In genomic region chr1:119422460-119423015, GRCm38 (mm10) we compare ENCODE assay signal across 9 mouse cellular contexts. TPM values are rescaled to one million over a fixed set of nuclear protein-coding genes. Genes with fewer than 3 reads are reported as not detected.
DNase-seq lines count a peak whose midpoint lies in the region; ATAC-seq and TF ChIP-seq lines count a peak whose summit lies in the region.
"Had no signal": no experiment of that assay in that cellular context is flagged by ENCODE, and none has a peak within 500 bp of the region (broad histone marks: within the 10 kb centered on the region; RNA-seq: fewer than 3 reads in every experiment).

No protein-coding gene starts in this region.

- no peak for TF ChIP-seq EP300 in heart, adult 2 months (IDR thresholded peaks at IDR 0.05; ENCODE audit: insufficient read depth, low read depth, low read length)

- TF ChIP-seq CTCF in heart, adult 2 months (IDR thresholded peaks at IDR 0.05), result peak; percentile 30

- H3K79me2 ChIP-seq in heart, adult 2 months (replicated peaks; ENCODE audit: control insufficient read depth, insufficient read depth, low read length), result no peaks in the 10 kb centered on the region

- no peaks in the 10 kb centered on the region for H3K4me1 ChIP-seq in heart, adult 2 months (ENCODE audit: control insufficient read depth, insufficient read depth, low read length)
- peaks cover 55% of the 10 kb centered on the region for H3K4me1 ChIP-seq in hindbrain, embryonic 15.5 days (replicated peaks)
- H3K4me1 ChIP-seq in midbrain, embryonic 11.5 days (ENCODE audit: control insufficient read depth, insufficient read depth, low read length), result peaks cover 25% of the 10 kb centered on the region

- H3K27me3 ChIP-seq in heart, adult 2 months (ENCODE audit: control insufficient read depth, insufficient read depth, low read length), result peaks cover 11% of the 10 kb centered on the region
- peaks cover 49% of the 10 kb centered on the region for H3K27me3 ChIP-seq in hindbrain, embryonic 15.5 days
- H3K27me3 ChIP-seq in midbrain, embryonic 11.5 days (ENCODE audit: control insufficient read depth, insufficient read depth, low read length), result peaks cover 68% of the 10 kb centered on the region

- peak overlapping the region; percentile 82 for H3K9ac ChIP-seq in heart, adult 2 months (ENCODE audit: low read depth, low read length)
- peak overlapping the region; percentile 51 for H3K9ac ChIP-seq in hindbrain, embryonic 15.5 days
- H3K9ac ChIP-seq in midbrain, embryonic 11.5 days (ENCODE audit: low read length), result peak overlapping the region; percentile 64

- intact Hi-C loops in heart, adult 2 months (cut with DNase I), result loop anchor here (1.0 to 10.0 kb wide), 2 partner anchors 168 to 328 kb away; no protein-coding TSS in a partner anchor

- peak overlapping the region; percentile 85 for H3K4me2 ChIP-seq in hindbrain, embryonic 15.5 days
- H3K4me2 ChIP-seq in midbrain, embryonic 11.5 days, result peak overlapping the region; percentile 98

- TF ChIP-seq POLR2A in heart, adult 2 months (IDR thresholded peaks at IDR 0.05; ENCODE audit: insufficient read depth, low read depth, low read length), result no peak

- H3K36me3 ChIP-seq in heart, adult 2 months (ENCODE audit: control insufficient read depth, insufficient read depth, low read length), result no peaks in the 10 kb centered on the region
- H3K36me3 ChIP-seq in hindbrain, embryonic 15.5 days, result no peaks in the 10 kb centered on the region
- H3K36me3 ChIP-seq in midbrain, embryonic 11.5 days (ENCODE audit: control insufficient read depth, insufficient read depth, low read length), result no peaks in the 10 kb centered on the region
- H3K36me3 ChIP-seq: G1E had no signal

- H3K4me3 ChIP-seq in heart, adult 2 months, result peak overlapping the region; percentile 69
- H3K4me3 ChIP-seq in hindbrain, embryonic 15.5 days, result peak overlapping the region; percentile 51
- peak overlapping the region; percentile 54 for H3K4me3 ChIP-seq in midbrain, embryonic 11.5 days (ENCODE audit: low read depth, low read length)

- no peak overlapping the region for H3K27ac ChIP-seq in heart, adult 2 months
- H3K27ac ChIP-seq in hindbrain, embryonic 15.5 days (replicated peaks), result peak overlapping the region; percentile 70; the same call in 1 of the 2 replicates
- H3K27ac ChIP-seq in midbrain, embryonic 11.5 days (ENCODE audit: low read depth, low read length), result no peak overlapping the region

- DNase-seq in heart, adult 2 months, result peak; percentile 12 to 30
- DNase-seq in heart, adult 8-10 months (ENCODE audit: low spot score), result no peak
- peak; percentile 25 for DNase-seq in embryo, embryonic 9.5 days (ENCODE audit: extremely low spot score)
- peak; percentile 92 for DNase-seq in midbrain, embryonic 11.5 days (ENCODE audit: low spot score, missing footprints)
- DNase-seq in thymus, postnatal 4 days, result no peak
- DNase-seq in gastrocnemius, adult 18-20 months (ENCODE audit: low spot score), result no peak
- no peak for DNase-seq in urinary bladder, postnatal 4 days (ENCODE audit: low spot score in 2 of 2)

- WGBS in heart, adult 2 months, result 2% methylated on average over 31 of the region's 32 CpGs
- under 1% methylated on average over 32 of the region's 32 CpGs for WGBS in hindbrain, embryonic 15.5 days
- 1% methylated on average over 31 of the region's 32 CpGs for WGBS in midbrain, embryonic 11.5 days

- H3K9me3 ChIP-seq in hindbrain, embryonic 15.5 days, result no peaks in the 10 kb centered on the region
- H3K9me3 ChIP-seq in midbrain, embryonic 11.5 days (ENCODE audit: control insufficient read depth, low read length), result no peaks in the 10 kb centered on the region

- ATAC-seq in hindbrain, embryonic 15.5 days (ENCODE audit: low FRiP score, low read depth), result no peak; the same call in 1 of the 2 replicates
- no peak for ATAC-seq in midbrain, embryonic 11.5 days (ENCODE audit: low FRiP score)

RNA-seq across cellular contexts. Expression of gene Inhbb, which starts 0.5 kb away (rescaled TPM):
- 1 to 10 TPM in 1 of 2 experiments, under 1 TPM in 1; 0.99 to 1.1 TPM for total RNA-seq in heart, adult 2 months (2021)
- polyA plus RNA-seq in heart, adult 2 months (2012; rRNA removed), result 1.3 and 2.2 TPM in 2 replicates
- 1 to 10 TPM in 3 of 4 experiments, under 1 TPM in 1; 0.60 to 2.3 (median 1.1) TPM for total RNA-seq in heart, adult 8-10 months (2022)
- 2.2 and 3.0 TPM in 2 replicates for polyA plus RNA-seq in hindbrain, embryonic 15.5 days (2015; fragmentation: Nextera tagmentation; extraction: Ambion mirVana)
- polyA plus RNA-seq in midbrain, embryonic 11.5 days (2014; fragmentation: Nextera tagmentation; extraction: Ambion mirVana), result 0.37 and 0.51 TPM in 2 replicates
- 1 to 10 TPM in 1 of 2 experiments, under 1 TPM in 1; 0.82 to 1.7 TPM for total RNA-seq in gastrocnemius, adult 18-20 months (2021)
- polyA plus RNA-seq: G1E had no signal

Comparison
In these comparisons a context has a peak if more than half of its experiments do, and no peak if none do; other contexts are left out.
1. DNase-seq: peak in heart, adult 2 months (2 of 2), embryo, embryonic 9.5 days (single experiment) and midbrain, embryonic 11.5 days (single experiment); none in heart, adult 8-10 months (single experiment), thymus, postnatal 4 days (single experiment), gastrocnemius, adult 18-20 months (single experiment) and urinary bladder, postnatal 4 days (0 of 2).
2. Peak in every context shown above with its lines, with median percentiles within 50 percentile points of each other: H3K4me3 ChIP-seq and H3K9ac ChIP-seq.